Mouse (Mus musculus) G1E (cell line): ENCODE measurements around the gene Map3k12.

ENCODE experiments used
- CTCF ChIP-seq: IDR thresholded peaks from 2 replicates; pipeline ENCODE4 v1.5.1; 2012; ENCODE audit warnings: low read depth, low read length, inconsistent platforms, mixed read lengths
- GATA1 ChIP-seq: IDR thresholded peaks from 2 replicates; pipeline ENCODE4 v1.6.1; 2012; ENCODE audit warnings: borderline replicate concordance, low read length, inconsistent platforms, mixed read lengths
- GATA2 ChIP-seq: IDR thresholded peaks from 2 replicates; pipeline ENCODE4 v1.6.1; 2012; ENCODE audit warnings: low read depth, low read length, inconsistent platforms, borderline replicate concordance

GRCm38 (mm10) chr15:102512471-102512870 lies 4.4 kb downstream of the Map3k12 start:
- TF ChIP-seq CTCF (no peak), GATA1 (no peak), GATA2 (no peak)
